Mouse (Mus musculus) cortical plate, adult 2 months (tissue): ENCODE measurements around the gene Top2a. TPM values are rescaled to one million over a fixed set of nuclear protein-coding genes. Genes with fewer than 3 reads are reported as not detected.

Experiments
- H3K27ac ChIP-seq: fragments of 200-500 bp; 2 replicates; pipeline ENCODE4 v1.5.1; 2012; ENCODE audit warnings: low read length, control low read depth, inconsistent platforms; ENCODE audit not compliant: insufficient read depth
- H3K4me1 ChIP-seq: fragments of 200-500 bp; 2 replicates; pipeline ENCODE4 v1.6.1; 2011; ENCODE audit warnings: low read length; ENCODE audit not compliant: control insufficient read depth, insufficient read depth
- H3K4me3 ChIP-seq: fragments of 200-500 bp; 2 replicates; pipeline ENCODE4 v1.5.1; 2011; ENCODE audit warnings: mild to moderate bottlenecking, low read length, control low read depth; ENCODE audit not compliant: insufficient read depth
- CTCF ChIP-seq: fragments of 200-500 bp; IDR thresholded peaks from 2 replicates; pipeline ENCODE4 v1.5.1; 2011; ENCODE audit warnings: mild to moderate bottlenecking, control low read depth, low read length; ENCODE audit not compliant: insufficient read depth; ENCODE audit errors: extremely low read depth
- POLR2A ChIP-seq: fragments of 200-500 bp; IDR thresholded peaks from 2 replicates; pipeline ENCODE4 v1.6.1; 2011; ENCODE audit warnings: mild to moderate bottlenecking, low read length, control low read depth; ENCODE audit not compliant: insufficient read depth; ENCODE audit errors: extremely low read depth
- polyA plus RNA-seq: library from polyadenylated mRNA; depleted of rRNA; stranded (reverse); fragments of >200 nt; gene quantifications from 2 replicates; pipeline ENCODE4 v1.2.3, GENCODE M21; 2012

Top2a gene
- polyA plus RNA-seq, 1 experiment: 1.8 TPM

GRCm38 (mm10) chr11:98960313-98960906 lies 63.6 kb downstream of the Top2a start:
- Histone ChIP-seq H3K4me3 (peak overlapping the region; percentile 30), H3K27ac (no peak overlapping the region), H3K4me1 (peaks cover 8% of the 10 kb centered on the region)
- TF ChIP-seq CTCF (no peak), POLR2A (no peak)

GRCm38 (mm10) chr11:98959437-98960312 lies 64.3 kb downstream of the Top2a start:
- H3K4me3 ChIP-seq: peak overlapping the region; percentile 30
- H3K4me1 ChIP-seq: peaks cover 8% of the 10 kb centered on the region
- TF ChIP-seq CTCF (no peak), POLR2A (peak; percentile 79)
- H3K27ac ChIP-seq: no peak overlapping the region

GRCm38 (mm10) chr11:98956340-98956739 lies 67.6 kb downstream of the Top2a start:
- H3K27ac ChIP-seq: no peak overlapping the region
- H3K4me1 ChIP-seq: peaks cover 5% of the 10 kb centered on the region
- H3K4me3 ChIP-seq: no peak overlapping the region
- TF ChIP-seq CTCF (no peak), POLR2A (no peak)

- TF ChIP-seq CTCF (no peak), POLR2A (no peak)
- H3K4me1 ChIP-seq: peaks cover 5% of the 10 kb centered on the region
- no peak overlapping the region for H3K4me3 ChIP-seq
- no peak overlapping the region for H3K27ac ChIP-seq
These were observed 68.2 kb downstream of the Top2a start for GRCm38 (mm10) chr11:98955707-98956235.

- Histone ChIP-seq H3K4me1 (peaks cover 5% of the 10 kb centered on the region), H3K27ac (no peak overlapping the region), H3K4me3 (no peak overlapping the region)
- TF ChIP-seq POLR2A (no peak), CTCF (no peak)
These were observed 68.9 kb downstream of the Top2a start for GRCm38 (mm10) chr11:98954801-98955706.

GRCm38 (mm10) chr11:98954373-98954772 lies 69.6 kb downstream of the Top2a start:
- no peak overlapping the region for H3K27ac ChIP-seq
- H3K4me3 ChIP-seq: no peak overlapping the region
- H3K4me1 ChIP-seq: peaks cover 5% of the 10 kb centered on the region

GRCm38 (mm10) chr11:98953835-98954320 lies 70.1 kb downstream of the Top2a start:
- no peak overlapping the region for H3K4me3 ChIP-seq
- no peak overlapping the region for H3K27ac ChIP-seq
- H3K4me1 ChIP-seq: peaks cover 5% of the 10 kb centered on the region
- TF ChIP-seq POLR2A (no peak), CTCF (no peak)

More at GRCm38 (mm10) chr11:98954373-98954772, 69.6 kb downstream of the Top2a start:
- TF ChIP-seq POLR2A: no peak
- no peak; the same call in 1 of the 2 replicates for TF ChIP-seq CTCF

GRCm38 (mm10) chr11:98953361-98953760 lies 70.6 kb downstream of the Top2a start:
- Histone ChIP-seq H3K4me3 (no peak overlapping the region), H3K27ac (no peak overlapping the region), H3K4me1 (peaks cover 5% of the 10 kb centered on the region)
- no peak for TF ChIP-seq CTCF
- no peak for TF ChIP-seq POLR2A

GRCm38 (mm10) chr11:98952736-98953135 lies 71.3 kb downstream of the Top2a start:
- Histone ChIP-seq H3K27ac (no peak overlapping the region), H3K4me3 (no peak overlapping the region), H3K4me1 (peaks cover 5% of the 10 kb centered on the region)
- TF ChIP-seq CTCF: no peak
